Mouse (Mus musculus): ENCODE measurements around the gene Purb.
"Not testable (repeated sequence)": the region's sequence is repeated elsewhere in the genome, so short reads cannot be mapped to it uniquely, and the experiment has no call there.

The Purb gene

GRCm38 (mm10) chr11:6484244-6484959 is 8.7 kb upstream of the Purb start:
- DNase-seq (ENCODE audit: low spot score), result no peak

- DNase-seq (ENCODE audit: low spot score), result no peak
These were observed 7.4 kb upstream of the Purb start for GRCm38 (mm10) chr11:6483103-6483502.

GRCm38 (mm10) chr11:6481669-6482185 is 6.0 kb upstream of the Purb start:
- DNase-seq (ENCODE audit: low spot score), result no peak

GRCm38 (mm10) chr11:6480681-6481405 is 5.1 kb upstream of the Purb start:
- no peak for DNase-seq (ENCODE audit: low spot score)

- no peak for DNase-seq (ENCODE audit: low spot score)
These were observed 4.5 kb upstream of the Purb start for GRCm38 (mm10) chr11:6480191-6480590.

- no peak for DNase-seq (ENCODE audit: low spot score)
These were observed 3.5 kb upstream of the Purb start for GRCm38 (mm10) chr11:6479231-6479630.

- no peak for DNase-seq (ENCODE audit: low spot score)
These were observed 1.6 kb upstream of the Purb start for GRCm38 (mm10) chr11:6477350-6477749.

- no peak for DNase-seq (ENCODE audit: low spot score)
These were observed 1.2 kb upstream of the Purb start for GRCm38 (mm10) chr11:6476876-6477275.

- peak; percentile 33 for DNase-seq (ENCODE audit: low spot score)
These were observed 614 bp downstream of the Purb start for GRCm38 (mm10) chr11:6474874-6475731.

GRCm38 (mm10) chr11:6474381-6474780 is 1.3 kb downstream of the Purb start:
- DNase-seq (ENCODE audit: low spot score), result no peak

GRCm38 (mm10) chr11:6472076-6472475 is 3.6 kb downstream of the Purb start:
- DNase-seq (ENCODE audit: low spot score), result no peak

GRCm38 (mm10) chr11:6471493-6471892 is 4.2 kb downstream of the Purb start:
- DNase-seq (ENCODE audit: low spot score), result no peak

GRCm38 (mm10) chr11:6471054-6471453 is 4.7 kb downstream of the Purb start:
- DNase-seq (ENCODE audit: low spot score), result no peak

GRCm38 (mm10) chr11:6468541-6468940 is 7.2 kb downstream of the Purb start:
- DNase-seq (ENCODE audit: low spot score), result no peak

GRCm38 (mm10) chr11:6465122-6465521 is 10.6 kb downstream of the Purb start:
- peak; percentile 18 for DNase-seq (ENCODE audit: low spot score)

GRCm38 (mm10) chr11:6463159-6463837 is 12.4 kb downstream of the Purb start:
- no peak for DNase-seq (ENCODE audit: low spot score)

- DNase-seq (ENCODE audit: low spot score), result no peak
These were observed 19.6 kb downstream of the Purb start for GRCm38 (mm10) chr11:6456083-6456482.

- DNase-seq (ENCODE audit: low spot score), result not testable (repeated sequence)
These were observed 27.6 kb downstream of the Purb start for GRCm38 (mm10) chr11:6448155-6448554.

GRCm38 (mm10) chr11:6447493-6447892 is 28.2 kb downstream of the Purb start:
- DNase-seq (ENCODE audit: low spot score), result no peak

GRCm38 (mm10) chr11:6445951-6446350 is 29.8 kb downstream of the Purb start:
- DNase-seq (ENCODE audit: low spot score), result no peak

GRCm38 (mm10) chr11:6445441-6445840 is 30.3 kb downstream of the Purb start:
- DNase-seq (ENCODE audit: low spot score), result no peak

All from ovary, postnatal 10 days (tissue).